Mouse (Mus musculus) spleen, adult 2 months (tissue): ENCODE results near the gene Olfr1289.

Source experiments
- CTCF ChIP-seq: fragments of 200-500 bp; IDR thresholded peaks from 2 replicates; pipeline ENCODE4 v1.5.1; 2011; ENCODE audit warnings: mild to moderate bottlenecking, inconsistent platforms; ENCODE audit not compliant: insufficient read depth, insufficient read length, insufficient replicate concordance; ENCODE audit errors: extremely low read depth
- POLR2A ChIP-seq: fragments of 200-500 bp; IDR thresholded peaks from 2 replicates; pipeline ENCODE4 v1.6.1; 2011; ENCODE audit warnings: low read depth, low read length, inconsistent platforms

DNA sequence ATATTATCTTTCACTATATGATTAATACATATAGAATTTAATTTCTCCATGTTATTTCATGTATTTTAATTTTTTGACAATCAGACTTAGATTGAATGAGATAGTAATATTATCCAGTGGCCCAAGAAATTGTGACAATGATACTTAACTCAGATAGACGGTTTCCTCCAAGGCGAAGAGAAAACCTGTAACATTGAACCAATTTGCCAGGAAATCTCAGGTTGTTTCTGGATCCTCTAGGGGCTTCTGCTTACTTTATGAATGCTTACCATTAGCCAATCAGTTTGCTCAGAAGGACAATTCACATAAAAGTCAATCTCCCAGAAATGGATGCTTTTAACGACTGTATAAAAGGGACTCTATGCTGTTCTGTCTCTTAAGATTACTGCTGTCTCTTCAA lies 16.3 kb downstream of the Olfr1289 start, which contains the start of gene Olfr1291-ps1:
- TF ChIP-seq CTCF (no peak), POLR2A (no peak)
